Mouse (Mus musculus) MEL (cell line): ENCODE data around the gene Nme4. TPM values are rescaled to one million over a fixed set of nuclear protein-coding genes. Genes with fewer than 3 reads are reported as not detected.

ENCODE experiments used
- DNase-seq: peaks from one replicate; pipeline ENCODE4 v3.0.0; 2011; ENCODE audit warnings: low read depth, low spot score
- H3K27ac ChIP-seq: 2 replicates; pipeline ENCODE4 v1.5.1; 2012; ENCODE audit warnings: low read depth, mild to moderate bottlenecking, control low read depth, low read length, moderate library complexity; ENCODE audit not compliant: control insufficient read depth
- H3K27me3 ChIP-seq, 2 experiments: fragments of 150-350 bp in 1 of 2; sonication (generic) in 1 of 2; 2 replicates each; pipeline ENCODE4 v1.6.1; 2012; ENCODE audit warnings: low read length in 2 of 2, mild to moderate bottlenecking in 2 of 2, improper control_type of control experiment in 1 of 2, moderate library complexity in 1 of 2; ENCODE audit not compliant: insufficient read depth in 2 of 2, control insufficient read depth in 1 of 2
- H3K36me3 ChIP-seq, 2 experiments: 2 replicates each; pipeline ENCODE4 v1.6.1; 2012 to 2014; ENCODE audit warnings: low read length in 2 of 2, improper control_type of control experiment in 1 of 2, inconsistent platforms in 1 of 2, mild to moderate bottlenecking in 1 of 2; ENCODE audit not compliant: insufficient read depth in 2 of 2, control insufficient read depth in 1 of 2
- H3K4me1 ChIP-seq, 2 experiments: fragments of 150-350 bp in 1 of 2; sonication (generic) in 1 of 2; 2 replicates each; pipeline ENCODE4 v1.6.1; 2012; ENCODE audit warnings: low read length in 2 of 2, improper control_type of control experiment in 1 of 2, mild to moderate bottlenecking in 1 of 2; ENCODE audit not compliant: insufficient read depth in 2 of 2, control insufficient read depth in 1 of 2
- H3K4me3 ChIP-seq, 2 experiments: fragments of 150-350 bp in 1 of 2; sonication (generic) in 1 of 2; 2 replicates each; pipeline ENCODE4 v1.5.1; 2012; ENCODE audit warnings: low read depth in 2 of 2, low read length in 2 of 2, mild to moderate bottlenecking in 2 of 2, moderate library complexity in 2 of 2, control low read depth in 1 of 2, improper control_type of control experiment in 1 of 2; ENCODE audit not compliant: control insufficient read depth in 1 of 2, insufficient read depth in 1 of 2
- H3K79me2 ChIP-seq: 2 replicates; pipeline ENCODE4 v1.6.1; 2012; ENCODE audit warnings: mild to moderate bottlenecking, low read length, moderate library complexity; ENCODE audit not compliant: control insufficient read depth, poor library complexity, insufficient read depth
- H3K9ac ChIP-seq: 2 replicates; pipeline ENCODE4 v1.6.1; 2012; ENCODE audit warnings: low read depth, mild to moderate bottlenecking, control low read depth, low read length, moderate library complexity; ENCODE audit not compliant: control insufficient read depth, poor library complexity, severe bottlenecking
- H3K9me3 ChIP-seq: fragments of 150-350 bp; sonication (generic); replicated peaks from 2 replicates; pipeline ENCODE4 v1.6.1; 2012; ENCODE audit warnings: mild to moderate bottlenecking, low read length, improper control_type of control experiment, moderate library complexity; ENCODE audit not compliant: insufficient read depth
- BHLHE40 ChIP-seq: IDR thresholded peaks from 2 replicates; pipeline ENCODE4 v1.6.1; 2012; ENCODE audit warnings: low read depth, mild to moderate bottlenecking, inconsistent platforms, low read length, improper control_type of control experiment, borderline replicate concordance
- CHD1 ChIP-seq: IDR thresholded peaks from 2 replicates; pipeline ENCODE4 v1.6.1; 2012; ENCODE audit warnings: low read depth, mild to moderate bottlenecking, inconsistent platforms, low read length, improper control_type of control experiment
- CHD2 ChIP-seq: IDR thresholded peaks from 2 replicates; pipeline ENCODE4 v1.6.1; 2011; ENCODE audit warnings: low read length, improper control_type of control experiment
- CTCF ChIP-seq, 3 experiments: IDR thresholded peaks in 2 of 3; conservative IDR thresholded peaks in 1 of 3; 2 replicates each; pipeline ENCODE4 v1.5.1; 2011 to 2012; ENCODE audit warnings: low read length in 3 of 3, low read depth in 2 of 3, mild to moderate bottlenecking in 2 of 3, improper control_type of control experiment in 1 of 3, inconsistent platforms in 1 of 3, mixed read lengths in 1 of 3, moderate library complexity in 1 of 3; ENCODE audit not compliant: control insufficient read depth in 1 of 3, insufficient read depth in 1 of 3, poor library complexity in 1 of 3, severe bottlenecking in 1 of 3
- ELF1 ChIP-seq: IDR thresholded peaks from 2 replicates; pipeline ENCODE4 v1.6.1; 2014; ENCODE audit warnings: low read depth, mild to moderate bottlenecking, inconsistent platforms, low read length, improper control_type of control experiment, moderate library complexity
- EP300 ChIP-seq, 2 experiments: IDR thresholded peaks; 2 replicates each; pipeline ENCODE4 v1.6.1; 2011; ENCODE audit warnings: improper control_type of control experiment in 2 of 2, low read length in 2 of 2, low read depth in 1 of 2, mild to moderate bottlenecking in 1 of 2
- JUND ChIP-seq: IDR thresholded peaks from 2 replicates; pipeline ENCODE4 v1.6.1; 2011; ENCODE audit warnings: low read depth, mild to moderate bottlenecking, improper control_type of control experiment, low read length
- KAT2A ChIP-seq: conservative IDR thresholded peaks from 2 replicates; pipeline ENCODE4 v1.6.1; 2012; ENCODE audit warnings: low read depth, low read length, improper control_type of control experiment, inconsistent platforms
- MAX ChIP-seq: IDR thresholded peaks from 2 replicates; pipeline ENCODE4 v1.6.1; 2011; ENCODE audit warnings: low read length, improper control_type of control experiment
- MAZ ChIP-seq: IDR thresholded peaks from 2 replicates; pipeline ENCODE4 v1.6.1; 2012; ENCODE audit warnings: low read depth, mild to moderate bottlenecking, inconsistent platforms, low read length, improper control_type of control experiment
- MEF2A ChIP-seq: IDR thresholded peaks from 2 replicates; pipeline ENCODE4 v1.6.1; 2014; ENCODE audit warnings: low read depth, mild to moderate bottlenecking, inconsistent platforms, low read length, improper control_type of control experiment; ENCODE audit not compliant: poor library complexity, insufficient replicate concordance, severe bottlenecking; ENCODE audit errors: extremely low read depth
- MXI1 ChIP-seq: IDR thresholded peaks from 2 replicates; pipeline ENCODE4 v1.6.1; 2011; ENCODE audit warnings: mild to moderate bottlenecking, low read depth, low read length, improper control_type of control experiment
- MYC ChIP-seq: IDR thresholded peaks from 2 replicates; pipeline ENCODE4 v1.6.1; 2011; ENCODE audit warnings: low read depth, mild to moderate bottlenecking, low read length, improper control_type of control experiment, moderate library complexity
- RAD21 ChIP-seq: IDR thresholded peaks from 2 replicates; pipeline ENCODE4 v1.6.1; 2011; ENCODE audit warnings: mild to moderate bottlenecking, low read depth, low read length, improper control_type of control experiment
- SIN3A ChIP-seq: IDR thresholded peaks from 2 replicates; pipeline ENCODE4 v1.6.1; 2012; ENCODE audit warnings: low read length, improper control_type of control experiment, inconsistent platforms
- SMC3 ChIP-seq: IDR thresholded peaks from 2 replicates; pipeline ENCODE4 v1.6.1; 2011; ENCODE audit warnings: low read depth, low read length, improper control_type of control experiment
- TCF12 ChIP-seq: IDR thresholded peaks from 2 replicates; pipeline ENCODE4 v1.6.1; 2014; ENCODE audit warnings: low read depth, mild to moderate bottlenecking, inconsistent platforms, low read length, improper control_type of control experiment, moderate library complexity
- ZC3H11A ChIP-seq: IDR thresholded peaks from 2 replicates; pipeline ENCODE4 v1.6.1; 2012; ENCODE audit warnings: low read depth, mild to moderate bottlenecking, inconsistent platforms, low read length, improper control_type of control experiment
- polyA plus RNA-seq, 2 experiments: library from polyadenylated mRNA; stranded (reverse) in 1 of 2; unstranded in 1 of 2; fragments of >175 nt in 1 of 2; fragments of >200 nt in 1 of 2; gene quantifications; 2 replicates each; pipeline versions ENCODE4 v1.2.1 to v1.2.4; 2012; ENCODE audit warnings: low replicate concordance in 2 of 2, low read depth in 1 of 2; ENCODE audit not compliant: insufficient read length in 2 of 2, insufficient read depth in 1 of 2, missing spikeins in 1 of 2
- total RNA-seq: library from RNA; depleted of rRNA; stranded (reverse); fragments of 300-350 nt; gene quantifications from 2 replicates; pipeline ENCODE4 v1.2.3, GENCODE M21; 2012

The Nme4 gene
- total and polyA plus RNA-seq, 3 experiments, result 115 to 430 (median 125) TPM

DNA sequence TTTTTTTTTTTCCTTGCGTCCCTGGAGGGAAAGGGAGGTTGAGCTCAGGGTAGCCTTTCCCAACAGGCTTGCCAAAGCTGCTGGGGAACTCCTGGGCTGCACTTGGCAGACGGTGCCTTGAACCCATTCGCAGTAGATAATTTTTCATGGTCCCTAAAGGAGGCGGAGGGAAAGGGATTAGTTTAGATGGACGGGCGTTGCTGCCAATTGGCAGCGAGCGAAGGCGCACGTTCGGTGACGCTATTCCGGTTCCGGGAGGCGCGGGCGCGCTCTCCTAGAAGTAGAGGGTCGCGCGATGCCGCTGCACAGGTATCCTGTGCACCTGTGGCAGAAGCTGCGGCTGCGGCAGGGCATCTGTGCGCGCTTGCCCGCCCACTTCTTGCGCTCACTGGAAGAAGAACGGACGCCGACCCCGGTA lies 27.9 kb upstream of the Nme4 start, which contains the start of gene Mrpl28 (continued):
- TF ChIP-seq SIN3A, result peak; percentile 92
- no peak for TF ChIP-seq EP300 (IDR thresholded peaks at IDR 0.05; ENCODE audit: low read depth in 1 of 2, low read length in 2 of 2)
- TF ChIP-seq, all 39 proteins: peak for 19

DNA sequence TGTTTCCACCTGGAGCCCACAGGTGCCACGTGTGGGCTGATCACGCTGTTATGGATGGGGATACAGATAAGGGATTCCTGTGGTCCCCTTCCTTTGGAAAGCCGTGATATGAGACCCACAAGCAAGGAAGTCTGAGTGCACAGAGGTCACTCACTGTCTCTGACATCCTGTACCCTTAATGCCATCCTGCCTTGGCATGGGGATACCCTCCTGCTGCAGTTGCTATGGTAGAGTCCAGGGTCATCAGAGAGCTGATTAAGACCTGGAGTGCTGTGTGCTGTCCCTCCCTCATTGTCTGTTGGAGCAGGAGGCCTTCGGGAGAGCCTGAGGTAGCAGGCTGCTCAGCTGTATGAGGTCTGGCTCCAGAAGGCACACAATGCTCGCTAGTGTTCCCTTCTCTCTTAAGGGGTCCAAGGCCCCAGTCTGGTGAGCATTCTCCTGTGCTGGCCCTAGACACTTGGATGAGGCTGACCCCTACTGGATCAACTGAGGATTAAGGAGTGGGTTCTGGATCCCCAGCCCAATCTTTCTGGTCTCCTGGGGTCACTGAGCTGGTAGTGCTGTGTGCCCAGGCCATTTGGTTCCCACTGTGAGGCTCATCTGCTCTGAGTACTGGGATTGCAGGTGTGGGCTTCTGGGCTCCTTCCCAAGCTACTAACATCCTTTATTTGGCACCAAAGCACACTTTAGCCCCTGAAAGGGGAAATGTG lies 27.2 kb upstream of the Nme4 start:
- TF ChIP-seq MEF2A (no peak), MAZ (no peak), CHD1 (no peak), CTCF (IDR thresholded peaks at IDR 0.05 in 2 of 3, conservative IDR thresholded peaks at IDR 0.05 in 1 of 3; ENCODE audit: control insufficient read depth in 1 of 3, insufficient read depth in 1 of 3, low read depth in 2 of 3, low read length in 3 of 3, poor library complexity in 1 of 3, severe bottlenecking in 1 of 3) (no peak; a peak in 1 of 6 replicates), SMC3 (no peak), JUND (no peak), MXI1 (no peak), ELF1 (no peak), SIN3A (no peak), BHLHE40 (no peak), CHD2 (no peak), ZC3H11A (no peak)
- TF ChIP-seq, all 39 proteins: peak for 0
- H3K4me3 ChIP-seq, result no peak overlapping the region
- H3K9ac ChIP-seq, result no peak overlapping the region
- no peaks in the 10 kb centered on the region for H3K27me3 ChIP-seq
- no peaks in the 10 kb centered on the region; a peak in 2 of 4 replicates for H3K36me3 ChIP-seq
- DNase-seq, result no peak
- peaks cover 2 to 19% of the 10 kb centered on the region in 2 experiments; a peak in 3 of 4 replicates for H3K4me1 ChIP-seq
- peaks cover 15% of the 10 kb centered on the region for H3K79me2 ChIP-seq
- H3K9me3 ChIP-seq, result no peaks in the 10 kb centered on the region
- H3K27ac ChIP-seq, result no peak overlapping the region

DNA sequence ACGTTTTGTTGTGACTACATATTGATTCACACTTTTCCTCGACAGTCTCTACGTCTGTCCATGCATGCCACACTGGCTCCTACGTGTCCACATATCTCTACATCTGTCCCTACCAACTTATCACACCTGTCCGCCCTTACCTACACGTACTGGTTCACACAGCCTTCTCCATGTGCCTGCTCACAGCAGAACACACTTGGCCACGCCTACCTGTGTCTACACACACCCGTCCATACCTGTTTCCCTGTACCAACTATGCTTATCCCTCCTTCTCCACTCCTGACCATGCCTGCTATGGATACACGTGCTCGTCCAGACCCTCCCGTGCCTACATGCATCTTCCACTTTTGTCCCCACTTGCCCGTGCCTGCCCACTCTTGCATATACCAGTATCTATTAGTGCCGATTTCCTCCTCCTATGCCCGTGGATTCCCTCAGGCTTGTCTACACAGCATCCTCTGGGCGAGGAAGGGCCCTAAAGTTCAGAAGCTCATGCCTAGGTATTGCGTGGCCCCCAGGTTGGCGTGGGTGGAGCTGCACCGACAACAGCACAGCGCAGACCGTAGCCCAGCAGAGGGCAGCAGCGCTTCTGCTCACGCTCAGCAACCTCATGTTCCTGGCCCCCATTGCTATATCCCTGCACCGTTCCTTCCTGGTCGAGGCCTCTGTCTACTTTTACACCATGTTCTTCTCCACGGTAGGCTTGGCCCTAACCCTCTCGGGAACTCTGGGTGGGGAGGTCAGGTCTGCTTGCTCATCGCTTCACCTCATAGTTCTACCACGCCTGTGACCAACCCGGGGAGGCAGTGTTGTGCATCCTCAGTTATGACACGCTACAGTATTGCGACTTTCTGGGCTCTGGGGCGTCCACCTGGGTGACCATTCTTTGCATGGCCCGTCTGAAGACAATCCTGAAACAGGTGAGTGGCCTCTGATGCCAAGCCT lies 24.6 kb upstream of the Nme4 start:
- DNase-seq, result peak; percentile 87
- H3K4me3 ChIP-seq, result 0 out of 4 replicates have a peak overlapping the region, but pooled peaks of 1 of the 2 experiments have one; percentile 8
- H3K4me1 ChIP-seq, result peaks cover 2 to 37% of the 10 kb centered on the region in 2 experiments; a peak in 3 of 4 replicates
- no peaks in the 10 kb centered on the region for H3K27me3 ChIP-seq
- H3K9me3 ChIP-seq, result no peaks in the 10 kb centered on the region
- H3K9ac ChIP-seq, result peak overlapping the region; percentile 43
- no peaks in the 10 kb centered on the region; a peak in 2 of 4 replicates for H3K36me3 ChIP-seq
- H3K27ac ChIP-seq, result no peak overlapping the region
- peak; percentile 67; the same call in 1 of the 2 replicates for TF ChIP-seq MAZ
- TF ChIP-seq ZC3H11A, result peak; percentile 45
- TF ChIP-seq RAD21, result peak; percentile 65
- 0 out of 2 replicates have a peak, but pooled peaks have one; percentile 26 for TF ChIP-seq SIN3A
- TF ChIP-seq MYC, result peak; percentile 80
- peak; percentile 27; the same call in 1 of the 2 replicates for TF ChIP-seq TCF12
- peak; percentile 77 to 90 (median 86) for TF ChIP-seq CTCF (IDR thresholded peaks at IDR 0.05 in 2 of 3, conservative IDR thresholded peaks at IDR 0.05 in 1 of 3; ENCODE audit: control insufficient read depth in 1 of 3, insufficient read depth in 1 of 3, low read depth in 2 of 3, low read length in 3 of 3, poor library complexity in 1 of 3, severe bottlenecking in 1 of 3)
- peak; percentile 72 for TF ChIP-seq MAX
- TF ChIP-seq KAT2A, result no peak
- TF ChIP-seq MXI1, result no peak
- peak; percentile 75 for TF ChIP-seq SMC3
- TF ChIP-seq CHD1, result no peak
- H3K79me2 ChIP-seq, result peaks cover 14% of the 10 kb centered on the region
